Mouse (Mus musculus) testis, adult 2 months (tissue): ENCODE results near the gene Hoxd10.

Source experiments
- CTCF ChIP-seq: fragments of 200-500 bp; IDR thresholded peaks from 2 replicates; pipeline ENCODE4 v1.5.1; 2012; ENCODE audit warnings: low read depth, mild to moderate bottlenecking, inconsistent platforms, low read length, moderate library complexity; ENCODE audit not compliant: control insufficient read depth, insufficient read depth, insufficient replicate concordance
- POLR2A ChIP-seq: fragments of 200-500 bp; IDR thresholded peaks from 2 replicates; pipeline ENCODE4 v1.6.1; 2012; ENCODE audit warnings: low read depth, mild to moderate bottlenecking, inconsistent platforms, low read length, moderate library complexity; ENCODE audit not compliant: control insufficient read depth

- TF ChIP-seq CTCF, result no peak
- no peak for TF ChIP-seq POLR2A
These were observed 10.9 kb upstream of the Hoxd10 start for GRCm38 (mm10) chr2:74680561-74681398.
